Mouse (Mus musculus): ENCODE measurements around the gene Fry. TPM values are rescaled to one million over a fixed set of nuclear protein-coding genes. Genes with fewer than 3 reads are reported as not detected.

Fry gene
- total RNA-seq, 2 experiments from 2014 or later: 77.1 to 89.4 TPM

- DNase-seq: no peak
Observed at GRCm38 (mm10) chr5:150173869-150174268, 55.4 kb downstream of the Fry start.

DNA sequence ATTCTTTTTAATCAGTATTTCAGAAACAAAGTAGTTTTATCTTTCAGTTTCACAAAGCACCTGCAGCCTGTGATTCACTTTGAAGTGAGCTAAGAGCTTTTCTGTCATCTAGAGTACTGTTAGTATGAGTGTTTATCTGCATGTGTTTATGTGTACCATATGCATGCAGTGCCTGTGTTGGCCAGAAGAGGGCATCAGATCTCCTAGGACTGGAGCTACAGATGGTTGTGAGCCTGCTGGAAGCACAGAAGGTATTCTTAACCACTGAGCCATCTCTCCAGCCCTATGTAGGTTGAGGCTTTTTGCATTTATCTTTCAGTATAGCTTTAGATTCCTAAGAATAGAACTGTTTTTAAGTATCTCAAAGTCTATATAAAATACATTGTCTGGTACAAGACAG lies 56.5 kb downstream of the Fry start:
- DNase-seq: no peak

DNA sequence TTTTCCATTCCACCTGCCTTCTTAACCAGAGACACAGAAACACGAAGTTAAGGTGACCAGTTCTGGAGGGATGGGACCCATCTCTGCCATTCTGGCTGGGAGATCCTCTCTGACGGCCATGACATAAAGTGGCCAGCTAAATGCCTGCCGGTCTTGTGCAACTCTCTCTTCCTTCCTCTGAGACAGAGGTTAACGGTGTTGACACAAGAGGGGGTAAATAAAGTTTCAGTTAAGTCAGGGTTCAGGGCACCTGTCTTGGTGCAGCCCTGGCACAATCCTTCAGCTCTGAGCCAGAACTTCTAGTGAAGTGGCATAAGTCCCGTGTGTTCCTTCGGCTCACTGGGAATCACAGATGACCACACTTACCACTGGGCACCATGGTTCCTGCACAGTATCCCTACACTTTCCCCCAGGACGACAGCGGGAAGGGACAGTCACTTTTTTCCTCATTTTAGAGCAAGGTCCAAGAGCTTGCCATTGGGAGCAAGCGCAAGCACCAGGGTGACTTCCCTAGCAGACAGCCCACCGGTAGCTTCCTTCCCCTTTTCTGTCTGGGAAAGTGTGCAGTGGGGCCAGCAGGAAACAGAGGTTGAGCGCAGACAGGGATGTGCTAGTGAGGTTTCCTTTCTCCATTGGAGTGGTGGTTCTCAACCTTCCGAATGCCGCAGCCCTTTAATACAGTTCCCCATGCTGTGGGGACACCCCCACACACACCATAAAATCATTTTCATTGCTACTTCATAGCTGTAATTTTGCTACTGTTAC lies 58.0 kb downstream of the Fry start:
- DNase-seq: no peak

GRCm38 (mm10) chr5:150177757-150178156 lies 59.3 kb downstream of the Fry start:
- no peak for DNase-seq

DNA sequence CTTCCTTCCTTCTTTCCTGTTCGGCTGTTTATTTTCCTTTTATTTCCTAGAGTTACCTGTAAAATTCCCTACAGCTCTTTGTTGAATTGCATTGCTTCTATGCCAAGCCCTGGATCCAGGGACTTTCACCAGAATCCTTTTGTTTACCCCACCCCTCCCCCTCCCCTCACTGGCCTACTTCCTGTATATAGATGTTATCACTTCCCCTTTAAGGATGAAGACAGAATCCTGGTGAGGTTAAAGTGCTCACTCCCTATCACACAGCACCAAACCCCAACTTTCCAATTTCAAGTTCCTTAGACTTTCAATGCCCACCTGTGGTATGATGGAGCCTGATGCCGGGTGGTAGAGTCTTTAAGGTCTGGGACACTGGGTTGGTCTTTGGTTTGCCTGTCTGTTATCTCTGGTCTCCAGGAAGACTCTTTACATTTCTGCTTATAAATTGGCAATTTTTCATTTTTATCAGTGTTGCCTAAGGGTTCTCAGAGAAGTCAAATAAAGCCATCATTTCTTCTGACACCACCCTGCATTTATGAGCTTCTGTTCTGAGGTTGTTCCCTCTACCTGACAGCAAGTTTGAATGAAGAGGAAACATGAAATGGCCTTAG lies 59.9 kb downstream of the Fry start:
- DNase-seq: no peak

- DNase-seq: no peak
Observed at GRCm38 (mm10) chr5:150180985-150181607, 62.7 kb downstream of the Fry start.

- DNase-seq: no peak
Observed at GRCm38 (mm10) chr5:150184959-150185358, 66.5 kb downstream of the Fry start.

- DNase-seq: no peak
Observed at GRCm38 (mm10) chr5:150186121-150186520, 67.7 kb downstream of the Fry start.

DNA sequence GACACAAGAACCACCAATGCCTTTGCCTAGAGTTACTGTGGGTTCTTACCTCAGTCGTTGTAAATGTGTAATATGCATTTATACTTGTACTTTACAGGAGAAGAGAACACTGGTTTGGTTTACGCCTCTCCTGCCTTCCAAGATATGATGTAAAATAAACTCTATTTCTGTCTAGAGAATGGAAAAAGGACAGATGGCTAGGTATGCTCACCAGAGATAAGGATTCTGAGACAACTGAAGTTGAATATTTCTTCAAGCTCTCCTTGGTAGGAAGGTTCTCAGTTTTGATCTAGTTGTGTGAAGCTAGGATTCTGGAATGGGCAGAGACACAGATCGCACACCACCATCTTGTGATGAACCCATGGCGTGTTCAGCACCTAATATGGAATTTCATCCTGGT lies 68.2 kb downstream of the Fry start:
- DNase-seq: no peak

- DNase-seq: no peak
Observed at GRCm38 (mm10) chr5:150188031-150188430, 69.6 kb downstream of the Fry start.

GRCm38 (mm10) chr5:150190454-150191358 lies 72.3 kb downstream of the Fry start:
- no peak for DNase-seq

DNA sequence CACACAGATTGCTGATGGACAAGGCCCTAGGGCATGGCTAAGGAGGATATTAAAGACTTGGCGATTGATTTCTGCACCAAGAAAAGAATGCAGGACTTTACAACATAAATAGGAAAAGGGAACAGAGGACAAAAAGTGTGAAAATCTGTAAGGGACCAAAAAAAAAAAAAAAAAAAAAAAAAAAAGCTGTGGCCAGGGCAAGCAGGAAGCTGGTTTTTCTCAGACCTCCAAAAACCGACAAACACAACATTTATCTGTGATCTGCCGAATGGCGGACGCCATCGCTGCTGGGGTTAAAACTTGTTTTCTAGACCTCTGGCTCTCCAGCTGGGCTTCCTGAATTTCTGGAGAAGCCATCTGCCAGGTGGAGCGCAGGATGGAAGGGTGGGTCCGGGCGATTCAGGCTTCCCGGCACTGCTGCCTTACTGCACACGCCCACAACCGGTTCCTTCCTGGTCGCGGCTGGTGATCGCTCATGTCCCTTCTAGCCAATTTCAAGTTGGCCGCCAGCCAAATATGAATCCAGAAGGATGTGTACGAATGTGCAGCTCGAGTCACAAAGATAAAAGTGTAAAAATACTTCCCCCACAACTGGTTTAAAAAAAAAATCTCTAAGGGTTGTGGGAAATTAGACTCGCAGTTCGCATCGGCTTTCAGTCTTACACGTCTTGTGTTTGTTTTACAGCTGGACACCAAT lies 77.2 kb downstream of the Fry start:
- peak; percentile 75 for DNase-seq

- DNase-seq: peak; percentile 17
Observed at GRCm38 (mm10) chr5:150196211-150196585, 77.8 kb downstream of the Fry start.

- no peak for DNase-seq
Observed at GRCm38 (mm10) chr5:150196881-150197311, 78.5 kb downstream of the Fry start.

GRCm38 (mm10) chr5:150206749-150207148 lies 88.3 kb downstream of the Fry start:
- DNase-seq: no peak

DNA sequence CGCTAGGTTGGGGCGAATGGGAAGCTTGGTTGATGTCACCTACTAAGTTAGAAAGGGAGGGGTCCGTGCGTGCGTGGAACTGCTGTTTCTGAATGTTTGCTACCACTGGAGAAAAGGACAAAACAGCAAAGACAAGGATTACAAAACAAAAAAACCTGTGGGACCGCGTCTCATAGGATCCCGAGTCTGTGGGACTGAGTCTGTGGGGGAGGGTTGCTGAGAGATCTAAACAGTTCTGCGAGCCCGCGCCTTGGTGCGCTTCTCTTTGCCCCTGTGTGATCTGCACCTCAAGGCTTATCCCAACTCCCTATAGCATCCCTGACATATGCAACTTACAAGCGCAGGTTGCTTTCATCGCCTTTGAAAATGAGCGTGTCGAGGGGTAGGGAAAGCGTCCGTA lies 89.2 kb downstream of the Fry start:
- DNase-seq: no peak

- DNase-seq: no peak
Observed at GRCm38 (mm10) chr5:150208009-150208408, 89.6 kb downstream of the Fry start.

- no peak for DNase-seq
Observed at GRCm38 (mm10) chr5:150214081-150214480, 95.6 kb downstream of the Fry start.

GRCm38 (mm10) chr5:150216066-150216465 lies 97.6 kb downstream of the Fry start:
- DNase-seq: no peak

DNA sequence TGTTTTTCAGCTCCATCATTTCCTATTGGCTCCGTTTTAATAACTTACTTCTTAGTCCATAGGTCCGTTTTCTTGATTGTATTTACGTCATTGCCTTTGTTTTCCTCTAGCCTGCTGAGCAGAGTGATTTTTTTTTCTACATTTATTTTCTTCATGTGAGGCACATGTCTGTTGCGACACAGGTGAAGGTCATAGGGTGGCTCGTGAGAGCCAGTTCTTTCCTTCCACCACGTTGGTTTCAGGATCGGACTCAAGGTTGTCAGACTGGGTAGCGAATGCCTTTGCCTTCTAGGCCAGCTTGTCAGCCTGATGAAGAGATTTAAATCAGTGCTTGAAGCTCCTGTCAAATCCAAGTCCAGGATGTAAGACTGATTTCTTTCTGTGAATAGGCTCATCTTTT lies 101.0 kb downstream of the Fry start:
- DNase-seq: no peak

GRCm38 (mm10) chr5:150220333-150220732 lies 101.9 kb downstream of the Fry start:
- DNase-seq: peak; percentile 48

- DNase-seq: no peak
Observed at GRCm38 (mm10) chr5:150221806-150222205, 103.4 kb downstream of the Fry start.

All from gastrocnemius, postnatal 10 days (tissue).